Mouse (Mus musculus): ENCODE data around the gene Khsrp. TPM values are rescaled to one million over a fixed set of nuclear protein-coding genes. Genes with fewer than 3 reads are reported as not detected.
A peak's percentile ranks its signal among the peaks of the same experiment; 100 is the strongest.
"Not testable (repeated sequence)": the region's sequence is repeated elsewhere in the genome, so short reads cannot be mapped to it uniquely, and the experiment has no call there.

The Khsrp gene
- polyA plus RNA-seq, 1 experiment: 49.7 TPM

- no peaks in the 10 kb centered on the region for H3K36me3 ChIP-seq (ENCODE audit: control insufficient read depth, insufficient read depth, low read length)
- H3K27me3 ChIP-seq (replicated peaks; ENCODE audit: control insufficient read depth, insufficient read depth, low read length): no peaks in the 10 kb centered on the region
- H3K4me3 ChIP-seq (ENCODE audit: insufficient read depth, low read depth, low read length): peak within 1 kb of the TSS; percentile 88
- peaks cover 6% of the 10 kb centered on the region; the same call in 1 of the 2 replicates for H3K4me1 ChIP-seq (ENCODE audit: control insufficient read depth, insufficient read depth, low read length)
- DNase-seq: peak; percentile 52
- 3% methylated on average over 19 of the region's 22 CpGs for WGBS
- TF ChIP-seq POLR2A (IDR thresholded peaks at IDR 0.05; ENCODE audit: low read depth, low read length) (no peak), CTCF (conservative IDR thresholded peaks at IDR 0.05; ENCODE audit: insufficient read depth, insufficient read length, low read depth, low read length) (no peak)
- H3K27ac ChIP-seq (ENCODE audit: insufficient read depth, low read depth, low read length): peak within 1 kb of the TSS; percentile 75
Observed at GRCm38 (mm10) chr17:57058891-57059485, 27.7 kb upstream of the Khsrp start, which contains the start of gene Crb3. Gene Crb3 (plus strand): TSS chr17:57059105.

GRCm38 (mm10) chr17:57056246-57056645 is 24.9 kb upstream of the Khsrp start:
- WGBS: 82% methylated on average over 3 of the region's 3 CpGs
- no peaks in the 10 kb centered on the region; the same call in 1 of the 2 replicates for H3K36me3 ChIP-seq (ENCODE audit: control insufficient read depth, insufficient read depth, low read length)
- peaks cover 5% of the 10 kb centered on the region; the same call in 1 of the 2 replicates for H3K4me1 ChIP-seq (ENCODE audit: control insufficient read depth, insufficient read depth, low read length)
- no peak for DNase-seq
- H3K27ac ChIP-seq (ENCODE audit: insufficient read depth, low read depth, low read length): no peak overlapping the region
- TF ChIP-seq POLR2A (IDR thresholded peaks at IDR 0.05; ENCODE audit: low read depth, low read length): no peak
- no peak for TF ChIP-seq CTCF (conservative IDR thresholded peaks at IDR 0.05; ENCODE audit: insufficient read depth, insufficient read length, low read depth, low read length)
- H3K4me3 ChIP-seq (ENCODE audit: insufficient read depth, low read depth, low read length): no peak overlapping the region
- no peaks in the 10 kb centered on the region for H3K27me3 ChIP-seq (replicated peaks; ENCODE audit: control insufficient read depth, insufficient read depth, low read length)

- H3K27me3 ChIP-seq (replicated peaks; ENCODE audit: control insufficient read depth, insufficient read depth, low read length); H3K4me3 ChIP-seq (ENCODE audit: insufficient read depth, low read depth, low read length); H3K27ac ChIP-seq (ENCODE audit: insufficient read depth, low read depth, low read length); H3K4me1 ChIP-seq (ENCODE audit: control insufficient read depth, insufficient read depth, low read length); H3K36me3 ChIP-seq (ENCODE audit: control insufficient read depth, insufficient read depth, low read length): not testable (repeated sequence)
- DNase-seq: peak; percentile 24
- 0 out of 2 replicates have a peak, but pooled peaks have one; percentile 16 for TF ChIP-seq CTCF (conservative IDR thresholded peaks at IDR 0.05; ENCODE audit: insufficient read depth, insufficient read length, low read depth, low read length)
- WGBS: 79% methylated on average over 4 of the region's 4 CpGs
Observed at GRCm38 (mm10) chr17:57051679-57052078, 20.4 kb upstream of the Khsrp start.

- no peak for DNase-seq
- Histone ChIP-seq H3K4me1 (ENCODE audit: control insufficient read depth, insufficient read depth, low read length) (no peaks in the 10 kb centered on the region), H3K4me3 (ENCODE audit: insufficient read depth, low read depth, low read length) (no peak overlapping the region), H3K27me3 (replicated peaks; ENCODE audit: control insufficient read depth, insufficient read depth, low read length) (no peaks in the 10 kb centered on the region), H3K36me3 (ENCODE audit: control insufficient read depth, insufficient read depth, low read length) (no peaks in the 10 kb centered on the region; the same call in 1 of the 2 replicates), H3K27ac (ENCODE audit: insufficient read depth, low read depth, low read length) (no peak overlapping the region)
- TF ChIP-seq POLR2A (IDR thresholded peaks at IDR 0.05; ENCODE audit: low read depth, low read length): no peak
- TF ChIP-seq CTCF (conservative IDR thresholded peaks at IDR 0.05; ENCODE audit: insufficient read depth, insufficient read length, low read depth, low read length): no peak
- WGBS: 88% methylated on average over 3 of the region's 3 CpGs
Observed at GRCm38 (mm10) chr17:57048816-57049215, 17.5 kb upstream of the Khsrp start.

GRCm38 (mm10) chr17:57047406-57047805 is 16.1 kb upstream of the Khsrp start:
- TF ChIP-seq POLR2A (IDR thresholded peaks at IDR 0.05; ENCODE audit: low read depth, low read length): no peak
- no peak for TF ChIP-seq CTCF (conservative IDR thresholded peaks at IDR 0.05; ENCODE audit: insufficient read depth, insufficient read length, low read depth, low read length)
- no peak overlapping the region for H3K27ac ChIP-seq (ENCODE audit: insufficient read depth, low read depth, low read length)
- H3K27me3 ChIP-seq (replicated peaks; ENCODE audit: control insufficient read depth, insufficient read depth, low read length): no peaks in the 10 kb centered on the region
- no peaks in the 10 kb centered on the region for H3K4me1 ChIP-seq (ENCODE audit: control insufficient read depth, insufficient read depth, low read length)
- 63% methylated on average over 5 of the region's 5 CpGs for WGBS
- DNase-seq: no peak
- H3K36me3 ChIP-seq (ENCODE audit: control insufficient read depth, insufficient read depth, low read length): no peaks in the 10 kb centered on the region; the same call in 1 of the 2 replicates
- H3K4me3 ChIP-seq (ENCODE audit: insufficient read depth, low read depth, low read length): no peak overlapping the region

- no peak for DNase-seq
- no peaks in the 10 kb centered on the region for H3K4me1 ChIP-seq (ENCODE audit: control insufficient read depth, insufficient read depth, low read length)
- no peaks in the 10 kb centered on the region; the same call in 1 of the 2 replicates for H3K27me3 ChIP-seq (replicated peaks; ENCODE audit: control insufficient read depth, insufficient read depth, low read length)
- WGBS: 81% methylated on average over 8 of the region's 8 CpGs
- H3K4me3 ChIP-seq (ENCODE audit: insufficient read depth, low read depth, low read length): no peak within 1 kb of the TSS
- H3K27ac ChIP-seq (ENCODE audit: insufficient read depth, low read depth, low read length): no peak within 1 kb of the TSS
- no peaks in the 10 kb centered on the region for H3K36me3 ChIP-seq (ENCODE audit: control insufficient read depth, insufficient read depth, low read length)
- no peak for TF ChIP-seq POLR2A (IDR thresholded peaks at IDR 0.05; ENCODE audit: low read depth, low read length)
- TF ChIP-seq CTCF (conservative IDR thresholded peaks at IDR 0.05; ENCODE audit: insufficient read depth, insufficient read length, low read depth, low read length): no peak
Observed at GRCm38 (mm10) chr17:57041554-57041953, 10.2 kb upstream of the Khsrp start, which contains the start of gene Slc25a41. Gene Slc25a41 (minus strand): TSS chr17:57041654.

GRCm38 (mm10) chr17:57038978-57039377 is 7.7 kb upstream of the Khsrp start:
- Histone ChIP-seq H3K4me3 (ENCODE audit: insufficient read depth, low read depth, low read length) (no peak overlapping the region), H3K27me3 (replicated peaks; ENCODE audit: control insufficient read depth, insufficient read depth, low read length) (no peaks in the 10 kb centered on the region; the same call in 1 of the 2 replicates), H3K27ac (ENCODE audit: insufficient read depth, low read depth, low read length) (no peak overlapping the region), H3K36me3 (ENCODE audit: control insufficient read depth, insufficient read depth, low read length) (no peaks in the 10 kb centered on the region), H3K4me1 (ENCODE audit: control insufficient read depth, insufficient read depth, low read length) (no peaks in the 10 kb centered on the region)
- no peak for DNase-seq
- 44% methylated on average over 8 of the region's 8 CpGs for WGBS
- TF ChIP-seq CTCF (conservative IDR thresholded peaks at IDR 0.05; ENCODE audit: insufficient read depth, insufficient read length, low read depth, low read length): peak; percentile 31; the same call in 1 of the 2 replicates
- TF ChIP-seq POLR2A (IDR thresholded peaks at IDR 0.05; ENCODE audit: low read depth, low read length): no peak

Measured in kidney, adult 2 months (tissue).